In genomic region chr2:85050746-85051145, GRCm38 (mm10) we compare ENCODE assay signal across 9 mouse cellular contexts. TPM values are rescaled to one million over a fixed set of nuclear protein-coding genes. Genes with fewer than 3 reads are reported as not detected.
DNase-seq lines count a peak whose midpoint lies in the region; ATAC-seq lines count a peak whose summit lies in the region.
"Had no signal": no experiment of that assay in that cellular context is flagged by ENCODE, and none has a peak within 500 bp of the region (broad histone marks: within the 10 kb centered on the region; RNA-seq: fewer than 3 reads in every experiment).

No protein-coding gene starts in this region.

- peaks cover 37% of the 10 kb centered on the region for H3K4me1 ChIP-seq in forebrain, embryonic 12.5 days
- H3K4me1 ChIP-seq in intestine, embryonic 16.5 days (ENCODE audit: control insufficient read depth, insufficient read depth, low read length), result peaks cover 50% of the 10 kb centered on the region

- DNase-seq in cerebellum, adult 11-12 months, result peak; percentile 36
- DNase-seq in 3T3-L1 (ENCODE audit: low read depth, low spot score), result peak; percentile 79
- peak; percentile 79 to 80 for DNase-seq in lung, postnatal 4 days
- no peak for DNase-seq in B cell, adult 2 months

- 54% methylated on average over 9 of the region's 9 CpGs for WGBS in forebrain, embryonic 12.5 days
- WGBS in intestine, embryonic 16.5 days, result 28% methylated on average over 9 of the region's 9 CpGs

- peak overlapping the region; percentile 36; the same call in 1 of the 2 replicates for H3K27ac ChIP-seq in forebrain, embryonic 12.5 days
- peak overlapping the region; percentile 88 for H3K27ac ChIP-seq in intestine, embryonic 16.5 days (ENCODE audit: low read length)

- peak overlapping the region; percentile 70 for H3K4me2 ChIP-seq in forebrain, embryonic 12.5 days
- H3K4me2 ChIP-seq in intestine, embryonic 16.5 days (ENCODE audit: low read depth, low read length), result peak overlapping the region; percentile 69

- no peaks in the 10 kb centered on the region for H3K27me3 ChIP-seq in forebrain, embryonic 12.5 days
- H3K27me3 ChIP-seq in intestine, embryonic 16.5 days (replicated peaks; ENCODE audit: control insufficient read depth, insufficient read depth, low read length), result no peaks in the 10 kb centered on the region

- peaks cover 57% of the 10 kb centered on the region for H3K36me3 ChIP-seq in forebrain, embryonic 12.5 days (replicated peaks)
- peaks cover 15% of the 10 kb centered on the region for H3K36me3 ChIP-seq in intestine, embryonic 16.5 days (ENCODE audit: control insufficient read depth, insufficient read depth, low read length)

- ATAC-seq in cerebellum, adult (ENCODE audit: insufficient number of reproducible peaks, low FRiP score, low TSS enrichment), result no peak
- no peak for ATAC-seq in forebrain, embryonic 12.5 days (ENCODE audit: low FRiP score)
- peak; percentile 37 for ATAC-seq in intestine, embryonic 16.5 days
- no peak for ATAC-seq in CD4-positive, CD25-positive, alpha-beta regulatory T cell, adult 4 months

- H3K9me3 ChIP-seq in forebrain, embryonic 12.5 days, result no peaks in the 10 kb centered on the region
- no peaks in the 10 kb centered on the region for H3K9me3 ChIP-seq in intestine, embryonic 16.5 days (ENCODE audit: control insufficient read depth, low read length)

- no peak overlapping the region for H3K9ac ChIP-seq in forebrain, embryonic 12.5 days
- H3K9ac ChIP-seq in intestine, embryonic 16.5 days (ENCODE audit: low read depth, low read length), result peak overlapping the region; percentile 70

- peak overlapping the region; percentile 25 for H3K4me3 ChIP-seq in forebrain, embryonic 12.5 days (replicated peaks)
- peak overlapping the region; percentile 48 for H3K4me3 ChIP-seq in intestine, embryonic 16.5 days (ENCODE audit: low read length)
- H3K4me3 ChIP-seq: erythroblast, embryonic 14.5 days had no signal

RNA-seq across cellular contexts. Expression of gene Tnks1bp1, which starts 2.9 kb away (rescaled TPM):
- polyA plus RNA-seq in forebrain, embryonic 12.5 days (2016; fragmentation: Nextera tagmentation; extraction: Ambion mirVana), result 38.3 and 39.7 TPM in 2 replicates
- polyA plus RNA-seq in intestine, embryonic 16.5 days (2015; fragmentation: Nextera tagmentation; extraction: Ambion mirVana), result 34.4 and 36.8 TPM in 2 replicates
- 1 to 10 TPM; 3.8 to 5.6 TPM for polyA plus RNA-seq in CD4-positive, CD25-positive, alpha-beta regulatory T cell, adult 4 months (2017; shearing (Covaris generic))

RNA-seq across cellular contexts. Expression of gene P2rx3, which starts 13.5 kb away (rescaled TPM):
- polyA plus RNA-seq in forebrain, embryonic 12.5 days (2016; fragmentation: Nextera tagmentation; extraction: Ambion mirVana), result 1.4 and 1.6 TPM in 2 replicates
- polyA plus RNA-seq in intestine, embryonic 16.5 days (2015; fragmentation: Nextera tagmentation; extraction: Ambion mirVana), result 1.1 and 1.3 TPM in 2 replicates
- polyA plus RNA-seq in CD4-positive, CD25-positive, alpha-beta regulatory T cell, adult 4 months (2017; shearing (Covaris generic)), result under 1 TPM in 1 of 2 experiments, not detected in 1; 0.46 TPM
- polyA plus RNA-seq: erythroblast, embryonic 14.5 days had no signal

RNA-seq across cellular contexts. Expression of gene Ssrp1, which starts 13.7 kb away (rescaled TPM):
- 309 and 322 TPM in 2 replicates for polyA plus RNA-seq in forebrain, embryonic 12.5 days (2016; fragmentation: Nextera tagmentation; extraction: Ambion mirVana)
- polyA plus RNA-seq in intestine, embryonic 16.5 days (2015; fragmentation: Nextera tagmentation; extraction: Ambion mirVana), result 212 and 244 TPM in 2 replicates
- polyA plus RNA-seq in CD4-positive, CD25-positive, alpha-beta regulatory T cell, adult 4 months (2017; shearing (Covaris generic)), result 100 to 1,000 TPM; 147 to 202 TPM

Comparison
In these comparisons a context has a peak if more than half of its experiments do, and no peak if none do; other contexts are left out.
1. DNase-seq: peak in cerebellum, adult 11-12 months (single experiment), 3T3-L1 (single experiment) and lung, postnatal 4 days (2 of 2); none in B cell, adult 2 months (0 of 2).